Mouse (Mus musculus): Measurements from ENCODE around the gene Kcna10. TPM values are rescaled to one million over a fixed set of nuclear protein-coding genes. Genes with fewer than 3 reads are reported as not detected.
A peak's percentile ranks its signal among the peaks of the same experiment; 100 is the strongest.

Kcna10 gene
- total and polyA plus RNA-seq, 3 experiments: not detected

- Histone ChIP-seq H3K27ac (no peak overlapping the region), H3K9ac (ENCODE audit: low read depth, low read length) (no peak overlapping the region), H3K4me3 (no peak overlapping the region), H3K79me2 (replicated peaks; ENCODE audit: control insufficient read depth, insufficient read depth, low read length) (no peaks in the 10 kb centered on the region), H3K36me3 (ENCODE audit: control insufficient read depth, insufficient read depth, low read length) (no peaks in the 10 kb centered on the region), H3K27me3 (ENCODE audit: control insufficient read depth, insufficient read depth, low read length) (no peaks in the 10 kb centered on the region), H3K4me1 (ENCODE audit: control insufficient read depth, insufficient read depth, low read length) (0 out of 2 replicates have a peak, but pooled peaks cover 1% of the 10 kb centered on the region)
- DNase-seq: no peak
- TF ChIP-seq EP300 (IDR thresholded peaks at IDR 0.05; ENCODE audit: insufficient read depth, low read depth, low read length) (no peak), POLR2A (IDR thresholded peaks at IDR 0.05; ENCODE audit: insufficient read depth, low read depth, low read length) (no peak), CTCF (IDR thresholded peaks at IDR 0.05) (no peak)
- intact Hi-C loops (cut with DNase I): no loop called here
- WGBS: 66% methylated on average over 3 of the region's 3 CpGs
These were observed 34.2 kb downstream of the Kcna10 start for GRCm38 (mm10) chr3:107217101-107217480.

- H3K4me1 ChIP-seq (ENCODE audit: control insufficient read depth, insufficient read depth, low read length): 0 out of 2 replicates have a peak, but pooled peaks cover 3% of the 10 kb centered on the region
- H3K9ac ChIP-seq (ENCODE audit: low read depth, low read length): no peak overlapping the region
- intact Hi-C loops (cut with DNase I): no loop called here
- H3K27ac ChIP-seq: no peak overlapping the region
- H3K36me3 ChIP-seq (ENCODE audit: control insufficient read depth, insufficient read depth, low read length): no peaks in the 10 kb centered on the region
- no peaks in the 10 kb centered on the region for H3K27me3 ChIP-seq (ENCODE audit: control insufficient read depth, insufficient read depth, low read length)
- no peaks in the 10 kb centered on the region for H3K79me2 ChIP-seq (replicated peaks; ENCODE audit: control insufficient read depth, insufficient read depth, low read length)
- 87% methylated on average over 7 of the region's 7 CpGs for WGBS
- no peak for DNase-seq
- no peak overlapping the region for H3K4me3 ChIP-seq
- no peak for TF ChIP-seq CTCF (IDR thresholded peaks at IDR 0.05)
- TF ChIP-seq POLR2A (IDR thresholded peaks at IDR 0.05; ENCODE audit: insufficient read depth, low read depth, low read length): no peak
- no peak for TF ChIP-seq EP300 (IDR thresholded peaks at IDR 0.05; ENCODE audit: insufficient read depth, low read depth, low read length)
These were observed 35.7 kb downstream of the Kcna10 start for GRCm38 (mm10) chr3:107218572-107218971.

DNA sequence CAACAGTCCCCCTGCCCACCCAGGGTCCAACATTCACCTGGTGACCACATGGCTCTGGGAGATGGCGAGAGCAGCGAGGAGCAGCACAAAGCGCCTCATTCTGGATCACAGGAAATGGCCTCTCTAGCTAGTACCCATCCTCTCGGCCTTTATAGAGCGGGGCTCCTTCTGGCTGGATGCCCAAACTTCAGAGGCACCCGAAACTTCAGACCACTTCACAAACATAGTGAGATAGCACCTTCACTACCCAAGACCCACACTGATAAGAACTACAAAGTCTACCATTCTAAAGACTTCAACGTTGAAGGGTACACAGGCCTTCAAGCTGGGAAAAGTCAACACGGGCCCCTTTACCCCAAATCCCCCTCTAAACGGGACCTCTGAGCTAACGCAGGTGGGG, 38.8 kb downstream of the Kcna10 start, which contains the start of gene Cym:
Gene Cym, minus strand, starts transcription at position 125 of the 400 bp plus-strand sequence.
- Histone ChIP-seq H3K4me3 (no peak within 1 kb of the TSS), H3K9ac (ENCODE audit: low read depth, low read length) (no peak within 1 kb of the TSS), H3K36me3 (ENCODE audit: control insufficient read depth, insufficient read depth, low read length) (no peaks in the 10 kb centered on the region), H3K27ac (no peak within 1 kb of the TSS), H3K4me1 (ENCODE audit: control insufficient read depth, insufficient read depth, low read length) (peaks cover 6% of the 10 kb centered on the region), H3K27me3 (ENCODE audit: control insufficient read depth, insufficient read depth, low read length) (no peaks in the 10 kb centered on the region), H3K79me2 (replicated peaks; ENCODE audit: control insufficient read depth, insufficient read depth, low read length) (no peaks in the 10 kb centered on the region)
- intact Hi-C loops (cut with DNase I): no loop called here
- DNase-seq: no peak
- 84% methylated on average over 10 of the region's 10 CpGs for WGBS
- TF ChIP-seq EP300 (IDR thresholded peaks at IDR 0.05; ENCODE audit: insufficient read depth, low read depth, low read length) (no peak), POLR2A (IDR thresholded peaks at IDR 0.05; ENCODE audit: insufficient read depth, low read depth, low read length) (no peak), CTCF (IDR thresholded peaks at IDR 0.05) (no peak)

GRCm38 (mm10) chr3:107223230-107223629, 40.4 kb downstream of the Kcna10 start:
- no peak for DNase-seq
- no peak overlapping the region for H3K4me3 ChIP-seq
- no peaks in the 10 kb centered on the region for H3K27me3 ChIP-seq (ENCODE audit: control insufficient read depth, insufficient read depth, low read length)
- H3K79me2 ChIP-seq (replicated peaks; ENCODE audit: control insufficient read depth, insufficient read depth, low read length): no peaks in the 10 kb centered on the region
- 31% methylated on average over 1 of the region's 1 CpGs for WGBS
- peaks cover 6% of the 10 kb centered on the region for H3K4me1 ChIP-seq (ENCODE audit: control insufficient read depth, insufficient read depth, low read length)
- no peaks in the 10 kb centered on the region for H3K36me3 ChIP-seq (ENCODE audit: control insufficient read depth, insufficient read depth, low read length)
- H3K27ac ChIP-seq: no peak overlapping the region
- no peak overlapping the region for H3K9ac ChIP-seq (ENCODE audit: low read depth, low read length)
- TF ChIP-seq CTCF (IDR thresholded peaks at IDR 0.05): no peak
- TF ChIP-seq POLR2A (IDR thresholded peaks at IDR 0.05; ENCODE audit: insufficient read depth, low read depth, low read length): no peak
- TF ChIP-seq EP300 (IDR thresholded peaks at IDR 0.05; ENCODE audit: insufficient read depth, low read depth, low read length): no peak
- intact Hi-C loops (cut with DNase I): no loop called here

DNA sequence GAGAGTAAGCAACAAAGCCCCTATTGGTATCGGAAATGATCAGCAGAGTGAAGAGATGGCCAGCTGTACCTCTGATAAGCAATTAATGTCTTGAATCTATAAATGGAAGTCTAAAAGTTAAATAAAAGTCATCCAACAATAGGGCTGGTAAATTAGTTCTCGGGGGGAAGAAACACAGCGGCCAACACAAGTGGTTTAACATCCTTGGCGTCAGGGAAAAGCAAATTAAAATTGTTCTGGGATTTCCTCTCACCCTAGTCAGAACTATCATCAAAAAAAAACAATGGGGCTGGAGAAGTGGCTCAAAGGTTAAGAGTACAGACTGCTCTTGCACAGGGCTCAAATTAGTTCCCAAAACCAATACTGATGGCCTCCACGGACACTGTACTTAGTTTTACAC, 43.0 kb downstream of the Kcna10 start:
- H3K27ac ChIP-seq: peak overlapping the region; percentile 75
- no peak for DNase-seq

DNA sequence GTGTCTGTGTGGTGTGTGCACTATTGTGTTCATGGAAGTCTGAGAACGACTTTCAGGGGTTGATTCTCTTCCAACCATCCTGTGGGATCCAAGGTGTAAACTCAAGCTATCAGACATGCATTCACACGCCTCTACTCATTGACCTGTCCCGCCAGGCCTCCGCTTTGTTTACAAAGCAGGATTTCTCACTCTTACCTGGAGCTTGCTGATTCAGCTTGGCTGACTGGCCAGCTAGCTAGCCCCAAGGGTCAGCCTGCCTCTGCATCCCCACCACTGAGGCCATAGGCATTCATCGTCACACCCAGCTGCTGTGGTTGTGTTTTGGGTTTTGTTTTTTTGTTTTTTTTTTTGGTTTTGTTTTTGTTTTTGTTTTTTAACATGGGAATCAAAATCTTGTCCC, 46.4 kb downstream of the Kcna10 start:
- no peak for TF ChIP-seq POLR2A (IDR thresholded peaks at IDR 0.05; ENCODE audit: insufficient read depth, low read depth, low read length)
- no peak for TF ChIP-seq CTCF (IDR thresholded peaks at IDR 0.05)
- no peak for TF ChIP-seq EP300 (IDR thresholded peaks at IDR 0.05; ENCODE audit: insufficient read depth, low read depth, low read length)
- H3K9ac ChIP-seq (ENCODE audit: low read depth, low read length): no peak overlapping the region
- no peak for DNase-seq
- no peaks in the 10 kb centered on the region for H3K27me3 ChIP-seq (ENCODE audit: control insufficient read depth, insufficient read depth, low read length)
- intact Hi-C loops (cut with DNase I): no loop called here
- no peaks in the 10 kb centered on the region for H3K36me3 ChIP-seq (ENCODE audit: control insufficient read depth, insufficient read depth, low read length)
- no peak overlapping the region for H3K27ac ChIP-seq
- peaks cover 18% of the 10 kb centered on the region for H3K4me1 ChIP-seq (ENCODE audit: control insufficient read depth, insufficient read depth, low read length)
- 91% methylated on average over 5 of the region's 5 CpGs for WGBS
- no peak overlapping the region for H3K4me3 ChIP-seq
- no peaks in the 10 kb centered on the region for H3K79me2 ChIP-seq (replicated peaks; ENCODE audit: control insufficient read depth, insufficient read depth, low read length)

More for the DNA sequence above, 43.0 kb downstream of the Kcna10 start:
- Histone ChIP-seq H3K9ac (ENCODE audit: low read depth, low read length) (no peak overlapping the region), H3K79me2 (replicated peaks; ENCODE audit: control insufficient read depth, insufficient read depth, low read length) (no peaks in the 10 kb centered on the region), H3K36me3 (ENCODE audit: control insufficient read depth, insufficient read depth, low read length) (no peaks in the 10 kb centered on the region), H3K4me1 (ENCODE audit: control insufficient read depth, insufficient read depth, low read length) (peaks cover 10% of the 10 kb centered on the region), H3K4me3 (no peak overlapping the region), H3K27me3 (ENCODE audit: control insufficient read depth, insufficient read depth, low read length) (no peaks in the 10 kb centered on the region)
- intact Hi-C loops (cut with DNase I): no loop called here
- WGBS: 45% methylated on average over 5 of the region's 5 CpGs
- no peak for TF ChIP-seq CTCF (IDR thresholded peaks at IDR 0.05)
- TF ChIP-seq EP300 (IDR thresholded peaks at IDR 0.05; ENCODE audit: insufficient read depth, low read depth, low read length): 0 out of 2 replicates have a peak, but pooled peaks have one; percentile 18

All from heart, adult 2 months (tissue).